Mouse (Mus musculus) layer of hippocampus, adult 2 months (tissue): ENCODE results near the gene Mier2. TPM values are rescaled to one million over a fixed set of nuclear protein-coding genes. Genes with fewer than 3 reads are reported as not detected.
A peak's percentile ranks its signal among the peaks of the same experiment; 100 is the strongest.

ENCODE experiments used
- DNase-seq, 2 experiments: peaks; one replicate each; pipeline ENCODE4 v3.0.0; 2022; ENCODE audit warnings: low spot score in 2 of 2
- H3K27ac ChIP-seq: fragments of 200-600 bp; 2 replicates; pipeline ENCODE4 v1.8.1; 2022
- H3K4me3 ChIP-seq: fragments of 200-600 bp; 2 replicates; pipeline ENCODE4 v1.8.1; 2022; ENCODE audit warnings: mild to moderate bottlenecking
- CTCF ChIP-seq: fragments of 200-600 bp; conservative IDR thresholded peaks from 2 replicates; pipeline ENCODE4 v1.8.1; 2022; ENCODE audit warnings: antibody characterized with exemption, mild to moderate bottlenecking, moderate library complexity
- total RNA-seq, 2 experiments: library from RNA; stranded (reverse); gene quantifications; 2 replicates each; pipeline ENCODE4 v1.2.3; 2021

Gene Mier2
- total RNA-seq, 2 experiments from 2014 or later: 60.1 to 61.6 TPM

DNA sequence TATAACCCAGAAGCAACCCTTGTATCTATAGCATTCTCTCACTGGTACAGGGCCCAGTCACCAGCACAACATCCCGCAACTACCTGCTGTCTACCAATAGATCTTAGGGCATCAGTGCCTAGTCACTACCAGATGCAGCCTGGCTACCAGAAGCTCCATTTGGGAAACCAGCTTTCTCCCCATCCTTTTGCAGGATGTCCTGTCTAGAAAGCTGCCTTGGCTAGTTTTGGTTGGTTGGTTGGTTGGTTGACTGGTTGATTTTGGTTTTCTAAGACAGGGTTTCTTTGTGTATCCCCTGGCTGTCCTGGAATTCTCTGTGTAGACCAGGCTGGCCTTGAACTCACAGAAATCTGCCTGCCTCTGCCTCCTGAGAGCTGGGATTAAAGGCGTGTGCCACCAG lies 4.7 kb upstream of the Mier2 start:
- no peak overlapping the region for H3K27ac ChIP-seq
- DNase-seq: no peak
- no peak for TF ChIP-seq CTCF

GRCm38 (mm10) chr10:79557496-79557895 lies 2.5 kb upstream of the Mier2 start:
- TF ChIP-seq CTCF: no peak
- no peak overlapping the region for H3K4me3 ChIP-seq
- H3K27ac ChIP-seq: no peak overlapping the region

More for the DNA sequence above, 4.7 kb upstream of the Mier2 start:
- H3K4me3 ChIP-seq: no peak overlapping the region

GRCm38 (mm10) chr10:79556951-79557350 lies 2.0 kb upstream of the Mier2 start:
- no peak for TF ChIP-seq CTCF
- H3K4me3 ChIP-seq: no peak overlapping the region
- DNase-seq: no peak
- no peak overlapping the region for H3K27ac ChIP-seq

More at GRCm38 (mm10) chr10:79557496-79557895, 2.5 kb upstream of the Mier2 start:
- DNase-seq: no peak

DNA sequence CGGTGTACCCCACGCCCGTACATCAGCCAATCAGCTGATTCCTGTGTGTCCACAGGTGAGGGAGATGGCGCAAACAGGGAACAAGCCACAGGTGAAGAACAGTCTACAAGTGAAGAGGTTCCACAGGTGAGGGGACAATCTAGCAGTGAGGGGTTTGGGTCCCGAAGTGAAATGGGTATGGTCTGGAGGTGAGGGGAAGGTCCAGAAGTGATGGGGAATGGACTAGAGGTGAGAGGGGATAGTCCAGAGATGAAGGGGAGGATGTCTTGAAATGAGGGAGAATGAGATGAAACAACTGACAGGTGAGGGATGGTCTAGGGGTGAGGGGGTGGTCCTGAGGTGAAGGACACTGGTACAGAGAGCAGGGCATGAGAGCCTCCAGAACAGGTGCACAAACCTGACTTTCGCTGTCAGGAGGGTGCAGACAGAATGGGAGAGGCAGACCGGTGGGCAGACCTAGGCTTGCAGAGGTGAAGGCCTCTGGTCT lies 282 bp upstream of the Mier2 start:
- peak overlapping the region; percentile 77 for H3K4me3 ChIP-seq
- peak overlapping the region; percentile 95 for H3K27ac ChIP-seq
- no peak for TF ChIP-seq CTCF
- DNase-seq: no peak

GRCm38 (mm10) chr10:79553691-79554090 lies 1.3 kb downstream of the Mier2 start:
- no peak for TF ChIP-seq CTCF
- DNase-seq: no peak
- peak overlapping the region; percentile 77 for H3K4me3 ChIP-seq
- H3K27ac ChIP-seq: no peak overlapping the region

GRCm38 (mm10) chr10:79553176-79553575 lies 1.8 kb downstream of the Mier2 start:
- no peak for DNase-seq
- TF ChIP-seq CTCF: no peak
- Histone ChIP-seq H3K4me3 (no peak overlapping the region), H3K27ac (no peak overlapping the region)

DNA sequence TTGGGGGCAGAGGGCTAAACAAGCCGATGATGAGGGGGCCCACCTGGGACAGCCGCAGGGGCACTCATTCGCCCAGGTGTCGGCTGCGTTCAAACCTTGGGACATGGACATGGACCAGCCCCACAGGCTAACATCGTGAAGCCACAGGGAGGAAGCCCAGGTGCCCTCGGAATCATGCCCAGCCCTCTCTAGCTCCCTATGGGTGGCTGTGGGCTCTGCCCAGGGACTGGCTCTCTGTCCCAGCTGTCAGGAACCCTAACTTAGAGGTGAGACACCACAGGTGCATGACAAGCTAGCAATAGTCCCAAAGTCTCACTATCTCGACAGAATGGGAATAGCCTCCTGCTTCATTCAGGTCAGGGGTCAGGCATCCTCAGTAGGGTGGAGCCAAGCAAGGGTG lies 2.5 kb downstream of the Mier2 start:
- TF ChIP-seq CTCF: no peak
- Histone ChIP-seq H3K27ac (no peak overlapping the region), H3K4me3 (no peak overlapping the region)
- DNase-seq: no peak

- H3K4me3 ChIP-seq: no peak overlapping the region
- no peak overlapping the region for H3K27ac ChIP-seq
- DNase-seq: no peak
- TF ChIP-seq CTCF: no peak
Observed at GRCm38 (mm10) chr10:79550366-79550765, 4.6 kb downstream of the Mier2 start.

GRCm38 (mm10) chr10:79548971-79549723 lies 5.9 kb downstream of the Mier2 start:
- no peak for DNase-seq
- no peak for TF ChIP-seq CTCF
- Histone ChIP-seq H3K27ac (no peak overlapping the region), H3K4me3 (no peak overlapping the region)

DNA sequence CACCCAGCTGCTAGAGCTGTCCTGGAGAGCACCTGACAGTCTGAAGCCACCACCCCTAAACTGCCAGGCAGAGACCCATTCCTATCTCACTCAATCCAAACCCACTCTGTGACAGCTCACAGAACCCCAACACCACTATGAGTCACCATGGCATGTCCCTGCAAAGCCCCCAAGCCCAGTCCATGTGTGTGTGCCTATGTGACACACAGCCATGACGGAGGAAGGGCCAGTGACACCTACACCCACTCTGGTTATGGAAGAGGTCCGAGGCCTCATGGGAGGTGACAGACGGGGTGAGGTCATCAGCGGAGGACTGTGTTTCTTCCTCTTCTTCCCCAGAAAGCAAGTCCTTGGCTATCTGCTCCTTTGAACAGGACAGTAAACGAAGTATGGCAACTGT lies 6.5 kb downstream of the Mier2 start:
- TF ChIP-seq CTCF: no peak
- DNase-seq: no peak
- H3K4me3 ChIP-seq: no peak overlapping the region
- no peak overlapping the region for H3K27ac ChIP-seq

DNA sequence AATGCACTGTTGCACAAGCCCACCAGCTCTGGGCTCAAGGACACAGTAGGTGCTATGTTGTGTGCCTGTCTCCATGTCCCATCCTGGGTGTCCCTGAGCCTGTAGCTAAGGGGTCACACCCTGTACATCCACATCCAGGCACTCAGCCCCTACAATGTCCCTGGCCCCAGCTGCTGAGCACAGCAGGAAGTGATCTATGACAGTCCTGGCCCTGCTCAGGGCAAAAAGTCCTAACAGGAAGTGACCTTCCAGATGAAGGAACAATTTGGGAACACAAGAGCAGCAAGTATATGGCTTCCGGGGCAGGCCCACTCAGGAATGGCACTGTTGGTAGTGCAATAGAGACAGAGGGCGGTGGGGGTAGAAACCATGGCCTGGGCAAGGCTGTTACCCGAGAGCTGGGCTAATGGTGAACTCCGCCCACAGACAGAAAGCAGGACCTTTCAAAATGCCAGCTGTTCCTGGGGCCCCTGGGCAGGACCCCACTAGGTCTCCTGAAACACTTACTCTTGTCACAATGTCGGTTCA lies 7.8 kb downstream of the Mier2 start:
- no peak overlapping the region for H3K27ac ChIP-seq
- no peak for DNase-seq
- TF ChIP-seq CTCF: no peak
- H3K4me3 ChIP-seq: no peak overlapping the region

DNA sequence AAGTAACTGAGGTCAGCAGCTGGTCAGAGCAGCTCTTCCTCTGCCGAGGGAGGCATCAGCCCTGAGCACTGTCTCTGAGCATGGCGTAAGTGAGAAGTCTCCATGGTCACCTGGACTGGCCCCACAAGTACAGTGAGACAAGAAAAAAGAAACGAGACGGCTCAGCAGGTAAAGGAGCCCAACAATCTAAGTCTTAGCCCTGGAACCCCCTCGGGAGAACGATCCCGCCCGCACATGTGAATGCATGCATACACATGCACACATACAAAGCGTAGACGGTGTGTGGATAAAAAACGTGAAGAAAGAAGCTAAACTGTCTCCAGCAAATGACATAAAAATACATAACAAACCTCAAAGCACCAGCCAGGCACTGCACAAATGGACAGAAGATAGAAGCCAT lies 8.5 kb downstream of the Mier2 start:
- no peak overlapping the region for H3K4me3 ChIP-seq
- DNase-seq: no peak
- TF ChIP-seq CTCF: no peak
- no peak overlapping the region for H3K27ac ChIP-seq

DNA sequence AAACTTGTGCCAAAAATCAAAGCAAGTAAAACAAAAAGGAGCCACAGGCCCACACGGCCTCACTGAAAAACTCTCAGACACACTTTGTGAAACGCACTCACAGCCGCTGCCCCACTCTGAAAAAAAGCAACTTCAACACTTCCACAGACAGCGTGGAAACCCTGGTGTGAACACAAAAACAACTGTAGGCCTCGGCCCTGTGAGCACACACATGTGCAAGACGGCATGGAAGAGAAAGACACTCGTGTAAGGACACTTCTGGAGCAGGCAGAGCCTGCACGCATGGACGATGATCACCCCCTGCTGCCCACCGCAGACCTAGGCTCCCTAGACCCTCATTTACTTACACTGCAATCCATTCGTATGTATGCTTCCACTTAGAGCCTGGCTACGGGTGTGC lies 9.1 kb downstream of the Mier2 start:
- TF ChIP-seq CTCF: no peak
- Histone ChIP-seq H3K27ac (no peak overlapping the region), H3K4me3 (no peak overlapping the region)
- no peak for DNase-seq

DNA sequence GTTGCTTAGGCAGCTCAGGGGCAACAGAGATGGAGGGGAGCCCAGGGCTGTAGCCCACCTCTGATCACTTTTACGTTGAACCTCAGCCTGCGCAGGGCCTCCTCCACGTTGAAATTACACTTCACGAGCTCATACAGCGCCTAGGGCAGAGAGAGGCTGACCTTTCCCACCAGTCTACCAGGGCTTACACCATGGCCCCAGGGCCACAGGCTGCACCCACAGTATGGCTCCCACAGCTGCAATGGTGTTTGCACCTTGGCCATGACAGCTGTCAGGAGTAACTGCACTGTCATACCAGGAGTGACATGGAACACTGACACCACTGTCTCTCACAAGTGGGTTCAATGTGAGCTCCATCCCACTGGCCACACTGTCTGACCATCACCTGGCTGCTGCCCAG lies 10.4 kb downstream of the Mier2 start:
- DNase-seq: no peak
- Histone ChIP-seq H3K27ac (no peak overlapping the region), H3K4me3 (no peak overlapping the region)
- TF ChIP-seq CTCF: no peak
